Mouse (Mus musculus): Measurements from ENCODE around the gene Mrpl45. TPM values are rescaled to one million over a fixed set of nuclear protein-coding genes. Genes with fewer than 3 reads are reported as not detected.
"Not testable (repeated sequence)": the region's sequence is repeated elsewhere in the genome, so short reads cannot be mapped to it uniquely, and the experiment has no call there.

Gene Mrpl45
- polyA plus RNA-seq, 1 experiment: 33.0 TPM

- Histone ChIP-seq H3K4me1 (ENCODE audit: control insufficient read depth, insufficient read depth, low read length) (no peaks in the 10 kb centered on the region), H3K27ac (ENCODE audit: insufficient read depth, low read depth, low read length) (no peak overlapping the region), H3K4me3 (ENCODE audit: insufficient read depth, low read length) (no peak overlapping the region)
- TF ChIP-seq CTCF (IDR thresholded peaks at IDR 0.05; ENCODE audit: low read depth, low read length) (no peak), POLR2A (IDR thresholded peaks at IDR 0.05; ENCODE audit: borderline replicate concordance, low read depth, low read length) (no peak)
Measured at GRCm38 (mm10) chr11:97354646-97355045, 39.1 kb downstream of the Mrpl45 start.

- TF ChIP-seq POLR2A (IDR thresholded peaks at IDR 0.05; ENCODE audit: borderline replicate concordance, low read depth, low read length) (no peak), CTCF (IDR thresholded peaks at IDR 0.05; ENCODE audit: low read depth, low read length) (no peak)
- Histone ChIP-seq H3K27ac (ENCODE audit: insufficient read depth, low read depth, low read length) (no peak overlapping the region), H3K4me3 (ENCODE audit: insufficient read depth, low read length) (no peak overlapping the region), H3K4me1 (ENCODE audit: control insufficient read depth, insufficient read depth, low read length) (no peaks in the 10 kb centered on the region)
Measured at GRCm38 (mm10) chr11:97355247-97355646, 39.7 kb downstream of the Mrpl45 start.

- TF ChIP-seq CTCF (IDR thresholded peaks at IDR 0.05; ENCODE audit: low read depth, low read length): peak; percentile 70
- not testable (repeated sequence) for H3K4me3 ChIP-seq (ENCODE audit: insufficient read depth, low read length); H3K27ac ChIP-seq (ENCODE audit: insufficient read depth, low read depth, low read length); H3K4me1 ChIP-seq (ENCODE audit: control insufficient read depth, insufficient read depth, low read length)
Measured at GRCm38 (mm10) chr11:97357663-97358062, 42.1 kb downstream of the Mrpl45 start.

- Histone ChIP-seq H3K27ac (ENCODE audit: insufficient read depth, low read depth, low read length) (peak within 1 kb of the TSS; percentile 40), H3K4me1 (ENCODE audit: control insufficient read depth, insufficient read depth, low read length) (peaks cover 13% of the 10 kb centered on the region), H3K4me3 (ENCODE audit: insufficient read depth, low read length) (peak within 1 kb of the TSS; percentile 94)
- TF ChIP-seq POLR2A (IDR thresholded peaks at IDR 0.05; ENCODE audit: borderline replicate concordance, low read depth, low read length): no peak; the same call in 1 of the 2 replicates
- no peak for TF ChIP-seq CTCF (IDR thresholded peaks at IDR 0.05; ENCODE audit: low read depth, low read length)
Measured at GRCm38 (mm10) chr11:97361948-97362648, 46.6 kb downstream of the Mrpl45 start, which contains the start of gene Socs7. Socs7 (plus strand) TSS chr11:97362551.

- TF ChIP-seq CTCF (IDR thresholded peaks at IDR 0.05; ENCODE audit: low read depth, low read length) (no peak), POLR2A (IDR thresholded peaks at IDR 0.05; ENCODE audit: borderline replicate concordance, low read depth, low read length) (no peak)
- peak overlapping the region; percentile 40 for H3K27ac ChIP-seq (ENCODE audit: insufficient read depth, low read depth, low read length)
- peaks cover 14% of the 10 kb centered on the region for H3K4me1 ChIP-seq (ENCODE audit: control insufficient read depth, insufficient read depth, low read length)
- peak overlapping the region; percentile 94 for H3K4me3 ChIP-seq (ENCODE audit: insufficient read depth, low read length)
Measured at GRCm38 (mm10) chr11:97362649-97362942, 47.1 kb downstream of the Mrpl45 start.

GRCm38 (mm10) chr11:97362943-97363643 is 47.6 kb downstream of the Mrpl45 start:
- peak overlapping the region; percentile 94 for H3K4me3 ChIP-seq (ENCODE audit: insufficient read depth, low read length)
- TF ChIP-seq POLR2A (IDR thresholded peaks at IDR 0.05; ENCODE audit: borderline replicate concordance, low read depth, low read length) (no peak), CTCF (IDR thresholded peaks at IDR 0.05; ENCODE audit: low read depth, low read length) (no peak)
- H3K27ac ChIP-seq (ENCODE audit: insufficient read depth, low read depth, low read length): peak overlapping the region; percentile 40
- peaks cover 14% of the 10 kb centered on the region for H3K4me1 ChIP-seq (ENCODE audit: control insufficient read depth, insufficient read depth, low read length)

GRCm38 (mm10) chr11:97363644-97363995 is 48.1 kb downstream of the Mrpl45 start:
- 0 out of 2 replicates have a peak, but pooled peaks have one; percentile 13 for TF ChIP-seq CTCF (IDR thresholded peaks at IDR 0.05; ENCODE audit: low read depth, low read length)
- no peak for TF ChIP-seq POLR2A (IDR thresholded peaks at IDR 0.05; ENCODE audit: borderline replicate concordance, low read depth, low read length)
- H3K4me3 ChIP-seq (ENCODE audit: insufficient read depth, low read length): peak overlapping the region; percentile 94
- peak overlapping the region; percentile 40; the same call in 1 of the 2 replicates for H3K27ac ChIP-seq (ENCODE audit: insufficient read depth, low read depth, low read length)
- peaks cover 14% of the 10 kb centered on the region for H3K4me1 ChIP-seq (ENCODE audit: control insufficient read depth, insufficient read depth, low read length)

GRCm38 (mm10) chr11:97365556-97365955 is 50.0 kb downstream of the Mrpl45 start:
- H3K27ac ChIP-seq (ENCODE audit: insufficient read depth, low read depth, low read length): no peak overlapping the region
- H3K4me1 ChIP-seq (ENCODE audit: control insufficient read depth, insufficient read depth, low read length): peaks cover 14% of the 10 kb centered on the region
- H3K4me3 ChIP-seq (ENCODE audit: insufficient read depth, low read length): no peak overlapping the region
- no peak for TF ChIP-seq CTCF (IDR thresholded peaks at IDR 0.05; ENCODE audit: low read depth, low read length)
- TF ChIP-seq POLR2A (IDR thresholded peaks at IDR 0.05; ENCODE audit: borderline replicate concordance, low read depth, low read length): no peak

- Histone ChIP-seq H3K4me1 (ENCODE audit: control insufficient read depth, insufficient read depth, low read length) (peaks cover 12% of the 10 kb centered on the region), H3K27ac (ENCODE audit: insufficient read depth, low read depth, low read length) (no peak overlapping the region), H3K4me3 (ENCODE audit: insufficient read depth, low read length) (no peak overlapping the region)
- no peak for TF ChIP-seq POLR2A (IDR thresholded peaks at IDR 0.05; ENCODE audit: borderline replicate concordance, low read depth, low read length)
- TF ChIP-seq CTCF (IDR thresholded peaks at IDR 0.05; ENCODE audit: low read depth, low read length): no peak
Measured at GRCm38 (mm10) chr11:97368501-97368900, 53.0 kb downstream of the Mrpl45 start.
